Mouse (Mus musculus) thymus, postnatal 14 days (tissue): ENCODE measurements around the gene Emc10.

Experiments used
- DNase-seq: peaks from one replicate; pipeline ENCODE4 v3.0.0; 2021

Emc10 gene

DNA sequence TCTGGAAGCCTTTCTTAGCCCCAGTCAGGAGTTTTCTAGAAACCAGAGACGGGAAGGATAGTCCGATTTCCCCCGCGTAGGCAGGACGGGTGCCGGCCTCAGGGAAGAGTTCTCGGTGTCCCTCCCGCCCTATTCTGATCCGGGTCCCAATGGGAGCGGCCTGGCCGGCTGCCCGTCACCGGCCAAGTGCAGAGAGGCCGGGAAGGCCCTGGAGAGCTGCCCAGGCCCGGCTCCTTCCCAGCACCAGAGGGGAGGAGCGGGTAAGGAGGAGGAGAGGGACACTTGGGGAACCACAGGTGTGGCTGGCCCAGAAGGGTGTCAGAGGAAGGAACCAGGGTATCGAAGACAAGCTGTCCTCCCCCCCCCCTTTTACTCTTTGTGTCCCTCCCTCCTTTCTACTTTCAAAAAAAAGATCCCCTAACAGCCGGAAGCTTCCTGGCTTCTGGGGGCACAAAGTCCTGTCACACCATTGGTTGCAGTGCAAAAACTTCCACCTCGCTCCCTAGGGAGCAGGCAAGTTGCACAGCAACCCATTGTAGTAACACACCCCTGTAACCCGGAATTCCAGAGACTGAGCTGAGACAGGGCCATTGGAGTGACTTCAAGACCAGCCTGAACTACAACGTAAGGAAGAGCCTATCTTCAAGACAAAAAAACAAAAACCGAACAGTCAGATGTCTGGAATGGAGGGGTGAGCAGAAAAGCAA is 28.9 kb upstream of the Emc10 start:
- peak; percentile 23 for DNase-seq

DNA sequence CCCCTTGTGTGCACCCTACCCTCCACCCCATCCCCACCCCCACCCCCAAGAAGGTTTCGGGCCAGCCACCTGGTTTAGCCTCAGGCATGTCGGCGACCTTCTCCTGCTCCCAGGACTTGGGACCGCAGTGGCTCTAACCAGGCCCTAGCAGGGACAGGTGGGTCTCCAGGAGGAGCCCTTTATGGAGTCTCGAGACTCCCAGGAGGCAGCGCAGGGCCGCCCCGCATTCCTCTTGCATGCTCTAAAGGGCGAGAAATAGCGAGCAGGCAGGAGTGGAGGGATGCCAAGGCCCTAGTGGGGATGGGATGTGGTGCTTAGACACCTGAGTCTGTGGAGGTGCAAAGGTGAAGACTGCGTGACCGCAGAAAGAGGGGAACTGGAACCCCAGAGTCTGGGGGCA is 28.2 kb upstream of the Emc10 start, which contains the start of gene Mybpc2:
TSS of gene Mybpc2 (minus strand) at position 155 of the 400 bp plus-strand sequence.
- no peak for DNase-seq

DNA sequence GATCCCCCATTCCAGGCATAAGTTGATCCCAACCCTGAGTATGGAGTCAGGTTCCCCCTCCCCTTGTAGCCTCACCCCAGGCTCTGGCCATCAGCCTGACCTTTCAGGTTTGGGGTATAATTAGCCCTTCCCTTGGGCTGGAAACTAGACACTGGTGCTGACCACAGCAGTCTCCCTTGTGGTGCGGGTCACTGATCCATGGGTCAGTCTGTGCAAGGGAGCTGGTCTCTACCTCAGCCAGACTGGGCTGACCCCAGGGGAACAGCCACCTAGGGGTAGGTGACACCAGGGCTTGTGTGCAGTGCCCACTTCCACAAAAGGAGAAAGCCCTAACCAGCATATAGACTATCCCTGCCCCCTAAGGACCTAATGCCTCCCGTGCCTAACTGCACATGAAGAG is 26.7 kb upstream of the Emc10 start:
- no peak for DNase-seq

DNA sequence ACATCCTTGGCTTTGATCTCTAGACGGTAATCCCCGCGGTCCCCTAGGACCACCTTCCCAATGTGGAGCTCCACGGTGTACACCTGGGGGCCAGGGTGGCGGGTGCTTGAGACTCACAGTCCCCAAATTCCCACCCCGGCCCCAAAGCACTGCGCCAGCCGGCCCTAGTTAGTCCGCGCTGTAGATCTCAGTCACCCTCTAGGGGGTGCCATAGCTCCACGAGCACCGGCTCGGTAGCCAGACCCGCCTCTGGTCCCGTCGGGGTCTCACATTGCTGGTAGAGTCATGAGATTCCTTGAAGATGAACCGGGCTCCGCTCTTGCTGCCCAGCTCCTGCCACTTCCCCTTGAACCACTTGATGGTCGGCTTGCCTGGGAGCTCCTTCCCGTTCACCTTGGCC is 25.4 kb upstream of the Emc10 start:
- peak; percentile 88 for DNase-seq

DNA sequence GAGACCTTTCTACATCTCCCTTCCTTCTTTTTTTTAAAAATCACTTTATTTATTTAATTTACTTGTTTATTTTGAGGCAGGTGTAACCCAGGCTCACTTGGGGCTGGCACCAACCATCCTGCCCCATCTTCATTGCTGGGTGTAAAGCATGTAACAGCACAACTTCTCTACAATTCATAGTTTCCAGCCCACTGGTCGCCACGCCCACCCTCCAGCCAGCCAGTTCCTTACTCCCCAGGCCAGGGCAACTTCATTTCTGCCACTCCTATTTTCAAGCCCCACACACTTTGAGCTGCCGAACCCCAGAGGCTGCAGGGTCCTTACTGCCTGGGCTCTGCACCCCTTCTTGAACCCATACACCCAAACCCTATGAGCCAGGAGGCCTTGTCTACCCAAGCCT is 24.7 kb upstream of the Emc10 start:
- no peak for DNase-seq

DNA sequence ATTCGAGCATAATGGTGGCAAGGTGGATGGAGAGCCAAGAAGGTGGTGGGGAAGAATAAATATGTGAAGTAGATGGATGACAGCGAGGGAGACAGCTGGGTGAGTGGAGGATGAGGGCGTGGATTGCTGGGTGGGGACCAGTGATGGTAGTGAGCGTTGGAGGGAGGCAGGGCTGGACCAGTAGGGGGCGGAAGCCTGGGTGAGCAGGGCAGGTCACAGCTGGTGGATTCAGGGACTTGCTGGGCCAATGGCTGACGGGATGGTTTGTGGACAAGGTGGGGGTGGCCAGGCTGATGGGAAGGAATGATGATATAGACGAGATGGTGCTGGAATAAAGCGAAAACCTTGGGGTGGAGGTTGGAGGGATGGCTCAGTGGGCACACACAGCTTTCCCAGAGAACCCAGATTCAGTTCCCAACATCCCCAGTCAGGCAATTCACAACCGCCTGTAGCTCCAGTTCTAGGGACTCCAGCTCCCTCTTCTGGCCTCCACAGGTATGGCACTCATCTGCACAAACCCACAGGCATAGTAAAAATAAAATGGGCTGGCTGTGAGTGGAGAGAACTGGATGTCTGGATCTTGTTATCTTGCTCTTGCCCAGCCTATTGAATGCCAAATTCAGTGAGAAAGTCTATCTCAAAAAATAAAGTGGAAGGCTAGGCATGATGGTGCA is 23.0 kb upstream of the Emc10 start:
- DNase-seq, result no peak

DNA sequence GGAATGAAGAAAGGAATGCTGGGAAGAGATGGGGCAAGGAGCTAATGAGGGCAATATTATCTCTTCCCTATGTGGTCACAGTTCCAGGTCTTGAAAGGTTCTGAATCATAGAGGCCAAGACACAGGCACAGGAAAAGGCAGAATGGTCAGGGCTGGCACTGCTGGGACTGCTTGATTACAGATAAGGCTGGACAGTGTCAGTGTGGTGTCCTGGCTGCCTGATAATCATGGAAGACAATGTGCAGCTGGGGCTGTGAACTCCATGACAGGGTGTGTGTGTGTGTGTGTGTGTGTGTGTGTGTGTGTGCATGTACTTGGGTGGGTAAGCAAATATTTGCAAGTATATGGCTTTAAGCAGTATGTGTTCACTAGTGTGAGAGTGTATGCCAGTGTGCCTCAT is 11.2 kb upstream of the Emc10 start:
- no peak for DNase-seq

DNA sequence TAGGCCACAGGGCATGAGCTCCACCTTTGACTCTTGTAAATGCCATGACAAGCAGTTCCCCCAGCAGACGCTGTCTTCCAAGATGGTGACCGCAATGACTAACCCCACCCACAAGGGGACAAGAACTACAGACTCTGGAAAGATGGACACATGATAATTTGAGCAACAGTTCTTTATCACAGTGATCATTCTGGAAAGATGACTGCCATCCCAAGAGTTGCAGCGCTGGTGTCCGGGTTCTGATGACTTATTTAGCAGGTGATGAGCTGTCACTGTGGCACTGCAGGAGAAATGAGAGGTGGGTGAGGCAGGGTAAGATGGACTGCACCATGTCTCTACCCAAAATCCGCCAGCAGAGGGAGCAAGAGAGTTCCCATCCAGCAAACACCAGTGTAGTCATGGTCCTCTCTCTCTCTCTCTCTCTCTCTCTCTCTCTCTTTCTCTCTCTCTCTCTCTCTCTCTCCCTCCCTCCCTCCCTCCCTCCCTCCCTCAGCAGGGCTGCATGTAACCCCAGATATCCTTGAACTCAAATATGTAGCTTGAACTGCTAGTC is 5.3 kb upstream of the Emc10 start:
- peak; percentile 82 for DNase-seq

DNA sequence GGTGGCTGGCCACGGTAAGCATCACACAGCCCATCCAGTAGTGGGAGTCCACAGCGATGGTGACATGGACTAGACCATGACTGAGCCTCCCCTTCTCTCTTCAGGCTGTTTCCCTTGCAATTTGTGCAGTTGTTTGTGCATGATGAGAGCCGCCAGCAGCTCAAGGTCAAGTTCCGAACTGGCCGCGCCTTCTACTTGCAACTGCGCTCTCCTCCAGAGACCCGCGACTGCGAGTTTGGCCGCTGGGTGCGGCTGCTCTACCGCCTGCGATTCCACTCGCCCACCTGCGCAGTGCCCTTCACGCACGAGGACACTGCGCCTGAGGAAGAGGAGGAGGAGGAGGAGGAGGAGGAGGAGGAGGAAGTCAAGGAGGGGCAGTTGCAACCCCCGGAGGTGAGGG is 3.7 kb upstream of the Emc10 start:
- DNase-seq, result no peak

DNA sequence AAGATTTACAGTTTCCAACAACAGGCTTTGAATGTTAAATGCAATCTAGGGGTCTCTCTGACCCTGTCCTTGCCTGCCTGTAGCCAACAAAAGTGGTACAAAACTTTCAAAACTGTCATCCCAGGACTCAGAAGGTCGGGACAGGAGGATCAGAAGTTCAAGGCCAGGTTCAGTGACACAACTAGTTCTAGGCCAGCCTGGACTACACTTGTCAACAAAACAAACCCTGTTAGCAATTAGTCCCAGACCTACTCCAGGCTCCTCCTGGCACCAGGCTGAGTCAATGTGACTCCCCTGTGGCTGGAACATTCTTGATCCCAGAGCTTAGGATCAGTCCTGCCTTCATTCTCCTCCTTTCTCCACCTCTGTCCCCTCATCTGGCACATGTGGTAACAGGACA is 2.6 kb upstream of the Emc10 start:
- no peak for DNase-seq

DNA sequence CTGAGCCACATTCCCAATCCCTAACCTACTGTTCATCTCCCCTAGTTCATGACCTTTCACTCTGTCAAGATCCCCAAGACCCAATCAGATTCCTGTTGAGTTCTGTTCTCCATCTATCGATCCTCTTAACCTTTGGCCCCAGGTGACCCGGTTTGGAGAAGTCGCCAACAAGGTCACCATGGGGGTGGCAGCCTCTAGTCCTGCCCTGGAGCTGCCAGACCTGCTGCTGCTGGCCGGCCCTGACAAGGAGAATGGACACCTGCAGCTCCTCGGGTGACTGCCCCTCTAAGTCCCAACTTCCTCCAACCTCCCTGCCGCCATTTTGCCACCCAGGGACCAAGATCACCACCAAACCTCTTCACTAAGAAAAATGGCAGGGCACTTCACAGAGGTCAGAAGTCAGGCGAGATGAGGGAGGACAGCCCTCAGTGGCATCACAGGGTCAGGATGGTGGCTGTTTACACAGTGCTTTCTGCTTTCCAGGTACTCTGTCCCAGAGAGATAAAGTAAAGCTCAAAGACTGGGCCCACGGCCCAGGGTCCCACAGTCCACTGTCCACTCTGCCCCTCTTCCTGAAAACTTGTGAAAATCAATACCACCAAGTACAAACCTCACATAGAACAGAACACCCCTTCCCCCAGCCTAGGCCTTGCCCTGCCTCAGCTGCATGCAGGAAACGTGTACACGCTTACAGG is 1.2 kb upstream of the Emc10 start:
- no peak for DNase-seq

DNA sequence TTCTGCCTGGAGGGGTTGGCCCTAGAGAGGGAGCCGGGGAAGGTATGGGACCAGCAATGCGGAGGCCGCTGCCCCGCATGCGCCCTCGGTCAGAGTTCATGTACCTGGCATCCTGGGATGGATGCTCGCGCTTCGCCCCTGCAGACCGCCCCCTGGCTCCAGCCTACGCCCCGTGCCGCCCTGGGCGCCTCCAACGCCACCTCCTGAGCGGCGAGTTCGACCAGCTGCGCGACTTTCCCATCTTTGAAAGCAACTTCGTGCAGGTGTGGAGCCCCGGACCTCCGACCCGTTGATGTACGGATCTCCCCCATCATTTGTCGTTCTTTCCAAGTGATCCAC is 411 bp upstream of the Emc10 start:
- no peak for DNase-seq

DNA sequence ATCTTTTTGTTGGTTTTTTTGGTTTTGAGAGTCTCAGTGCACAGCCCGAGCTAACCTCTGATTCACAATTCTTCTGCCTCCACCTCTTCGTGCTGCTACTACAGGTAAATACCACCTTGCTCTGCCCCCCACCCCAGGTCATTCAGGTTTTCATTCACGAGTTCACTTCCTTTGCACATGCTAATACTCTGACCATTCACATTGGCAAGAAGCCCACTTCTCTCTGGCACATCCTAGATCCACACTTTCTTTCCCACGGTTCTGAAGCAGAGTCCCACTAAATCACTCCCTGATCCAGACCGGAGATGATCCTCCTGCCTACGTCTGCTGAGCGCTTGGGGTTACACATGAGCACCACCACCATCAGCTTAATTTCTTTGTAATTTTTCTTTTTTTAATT is 1.2 kb downstream of the Emc10 start:
- DNase-seq, result no peak

DNA sequence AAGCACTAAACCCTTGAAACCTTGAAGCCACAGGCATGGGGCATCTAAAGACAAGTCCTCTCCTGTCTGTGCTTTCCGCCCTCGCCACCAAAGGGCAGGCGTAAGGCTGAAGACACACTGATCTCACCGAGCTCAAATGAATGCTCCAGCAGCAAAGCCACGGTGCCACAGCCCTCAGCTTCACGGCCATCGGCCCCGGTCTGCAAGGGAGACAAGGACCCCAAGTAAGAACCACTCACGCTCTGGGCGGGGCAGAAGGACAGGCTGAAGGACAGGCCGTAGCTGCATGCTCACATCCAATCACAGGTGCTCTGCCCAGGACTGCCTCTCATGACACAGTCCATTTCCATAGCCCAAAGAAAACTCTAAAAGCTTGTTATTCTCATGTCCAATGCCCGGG is 1.6 kb downstream of the Emc10 start:
- DNase-seq, result no peak

DNA sequence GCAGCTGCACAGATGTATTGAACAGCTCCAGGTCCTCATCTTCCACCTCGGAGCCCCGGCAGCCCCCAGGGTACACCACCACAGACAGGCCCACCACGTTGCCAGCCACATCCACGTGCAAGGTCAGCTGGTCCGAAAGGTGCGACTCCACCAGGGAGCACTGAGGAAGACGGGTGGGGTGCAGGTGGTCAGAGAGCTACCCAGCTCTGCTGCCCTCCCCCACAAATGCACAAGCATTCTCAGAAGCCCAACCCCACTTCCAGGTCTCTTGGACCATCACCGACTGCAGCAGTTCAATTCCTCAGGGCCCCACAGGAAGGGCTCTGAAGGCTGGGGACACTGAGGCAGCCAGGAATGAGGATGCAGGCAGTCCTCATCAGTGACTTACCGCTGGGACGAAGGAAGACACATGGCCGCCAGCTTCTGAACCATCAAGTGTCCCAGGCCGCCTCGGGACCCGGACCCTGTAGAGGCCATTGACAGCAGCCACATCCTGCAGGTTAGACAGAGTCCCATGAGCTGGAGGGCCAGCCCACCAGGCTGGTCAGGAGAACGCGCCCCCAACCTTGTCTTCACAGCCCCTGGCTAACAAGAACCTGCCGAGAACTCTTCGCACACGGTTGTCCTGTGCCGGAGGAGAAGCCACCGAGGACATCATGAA is 4.0 kb downstream of the Emc10 start:
- DNase-seq, result no peak

DNA sequence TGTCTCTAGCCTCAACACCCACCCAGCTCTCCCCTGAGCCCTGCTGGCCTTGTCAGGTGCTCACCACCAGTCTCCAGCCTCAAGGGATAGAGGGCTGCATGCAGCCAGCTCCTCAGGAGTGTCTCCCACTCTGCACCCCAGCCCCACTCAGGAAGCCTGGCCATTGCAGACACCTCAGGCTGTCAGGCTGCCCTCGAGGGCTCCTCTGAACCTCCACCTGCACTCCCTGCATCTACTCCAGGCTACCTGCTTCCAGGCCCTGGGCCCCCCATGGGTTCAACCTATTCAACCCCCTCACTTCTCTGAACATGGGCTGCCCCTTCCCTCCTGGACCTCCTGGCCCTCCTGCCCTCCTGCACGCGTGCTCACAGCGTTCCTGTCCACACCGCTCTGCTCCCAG is 4.9 kb downstream of the Emc10 start:
- DNase-seq, result no peak

DNA sequence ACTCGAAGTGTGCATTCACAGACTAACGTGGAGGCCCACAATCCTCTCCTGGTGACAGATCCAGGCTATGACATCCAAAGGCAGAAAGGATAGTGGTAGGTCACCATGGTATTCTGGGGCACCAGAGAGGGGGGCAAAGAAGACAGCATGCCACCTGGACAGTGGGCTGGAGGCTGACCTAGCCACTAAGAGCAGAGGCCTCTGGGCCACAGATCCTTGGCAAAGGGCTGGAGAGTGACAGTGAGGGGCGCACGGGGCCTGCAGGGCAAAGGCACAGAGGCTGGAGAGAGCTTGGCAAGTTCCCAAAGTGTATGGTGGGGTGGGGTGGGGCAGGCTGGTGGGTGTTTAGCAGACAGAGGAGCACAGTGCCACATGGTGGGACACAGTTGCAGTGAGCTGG is 6.0 kb downstream of the Emc10 start:
- DNase-seq, result no peak

DNA sequence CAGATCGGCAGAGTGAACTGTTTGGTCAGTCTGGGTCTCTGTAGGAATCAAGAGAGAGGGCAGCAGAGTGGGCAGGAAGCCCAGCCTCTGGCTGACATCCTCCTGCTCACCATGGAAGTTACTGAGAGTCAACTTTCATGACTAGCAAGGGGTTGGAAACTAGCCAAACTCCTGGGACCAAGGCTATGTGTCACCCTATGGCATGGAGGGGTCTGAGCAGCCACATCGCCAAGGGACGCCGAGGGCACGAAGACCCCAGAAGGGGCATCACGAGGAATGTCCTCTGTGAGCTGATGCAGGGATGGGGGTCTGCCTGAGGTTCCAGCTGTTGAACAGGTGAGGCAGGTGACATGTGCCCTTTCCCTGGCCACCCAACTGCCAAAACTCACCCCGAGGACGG is 7.8 kb downstream of the Emc10 start:
- no peak for DNase-seq

DNA sequence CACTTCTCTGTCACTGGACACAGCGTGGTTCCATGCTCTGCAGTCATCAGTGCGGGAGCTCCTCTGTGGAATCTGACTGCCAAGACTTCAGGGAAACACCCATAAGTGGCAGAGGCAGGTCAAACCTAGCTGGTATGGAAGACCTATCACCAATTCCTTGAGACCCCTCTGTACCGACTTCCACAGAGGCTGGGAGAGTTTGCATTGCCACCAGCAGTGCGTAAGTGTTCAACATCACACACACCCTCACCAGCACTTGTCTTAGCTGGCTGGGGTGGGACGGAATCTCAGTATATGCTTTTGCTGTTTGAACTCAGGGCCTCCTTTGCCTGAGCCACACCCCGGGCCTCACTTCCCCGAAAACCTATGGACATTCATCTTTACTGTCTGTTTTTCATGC is 8.4 kb downstream of the Emc10 start:
- DNase-seq, result no peak

DNA sequence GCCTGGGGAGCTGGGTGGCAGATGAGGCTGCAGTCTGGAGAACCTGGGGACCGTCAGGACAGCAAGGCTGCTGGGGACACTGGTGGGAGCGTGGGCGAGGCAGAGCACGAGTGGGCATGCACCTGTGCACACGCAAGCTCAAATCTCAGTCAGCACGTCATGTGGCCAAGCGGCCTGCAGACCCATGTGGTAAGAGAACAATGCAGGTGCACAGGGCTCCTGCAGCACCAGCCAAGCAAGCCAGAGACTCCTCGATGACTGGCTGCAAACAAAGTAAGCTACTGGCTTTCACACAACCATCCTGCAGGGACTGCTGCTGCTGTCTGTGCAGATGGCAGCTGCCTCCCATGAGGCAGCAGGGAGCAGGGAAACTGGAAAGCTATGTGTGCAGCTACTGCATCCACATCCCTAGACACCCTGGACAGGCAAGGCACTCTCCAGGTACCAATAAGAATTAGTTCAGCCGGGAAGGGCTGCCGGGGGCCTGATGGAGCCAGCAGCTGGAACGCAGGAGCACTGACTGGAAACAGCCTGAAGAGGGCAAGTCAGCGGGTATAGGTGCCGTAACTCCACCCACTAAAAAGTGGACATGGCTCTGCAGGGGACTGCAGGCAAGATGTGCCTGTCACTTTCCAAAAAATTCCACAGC is 9.3 kb downstream of the Emc10 start:
- no peak for DNase-seq

DNA sequence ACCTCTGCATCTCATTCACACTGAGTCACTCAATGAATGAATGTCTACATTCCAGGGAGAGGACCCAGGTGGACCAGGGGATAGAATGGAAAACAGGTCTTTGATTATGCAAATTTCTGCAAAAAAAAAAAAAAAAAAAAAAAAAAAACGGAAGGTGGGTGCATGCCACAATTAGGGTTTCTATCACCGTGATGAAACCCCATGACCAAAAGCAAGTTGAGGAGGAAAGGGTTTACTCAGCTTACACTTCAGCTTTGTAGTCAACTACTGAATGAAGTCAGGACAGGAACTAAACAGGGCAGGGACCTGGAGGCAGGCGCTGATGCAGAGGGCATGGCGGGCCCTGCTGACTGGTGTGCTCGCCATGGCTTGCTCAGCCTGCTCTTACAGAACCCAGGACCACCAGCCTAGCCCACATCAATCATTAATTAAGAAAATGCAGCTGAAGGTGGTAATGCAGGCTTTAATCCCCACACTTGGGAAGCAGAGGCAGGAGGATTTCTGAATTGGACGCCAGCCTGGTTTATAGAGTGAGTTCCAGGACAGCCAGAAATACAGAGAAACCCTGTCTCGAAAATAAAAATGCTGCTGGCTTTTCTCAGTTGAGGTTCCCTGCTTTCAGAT is 10.6 kb downstream of the Emc10 start:
- DNase-seq, result no peak

DNA sequence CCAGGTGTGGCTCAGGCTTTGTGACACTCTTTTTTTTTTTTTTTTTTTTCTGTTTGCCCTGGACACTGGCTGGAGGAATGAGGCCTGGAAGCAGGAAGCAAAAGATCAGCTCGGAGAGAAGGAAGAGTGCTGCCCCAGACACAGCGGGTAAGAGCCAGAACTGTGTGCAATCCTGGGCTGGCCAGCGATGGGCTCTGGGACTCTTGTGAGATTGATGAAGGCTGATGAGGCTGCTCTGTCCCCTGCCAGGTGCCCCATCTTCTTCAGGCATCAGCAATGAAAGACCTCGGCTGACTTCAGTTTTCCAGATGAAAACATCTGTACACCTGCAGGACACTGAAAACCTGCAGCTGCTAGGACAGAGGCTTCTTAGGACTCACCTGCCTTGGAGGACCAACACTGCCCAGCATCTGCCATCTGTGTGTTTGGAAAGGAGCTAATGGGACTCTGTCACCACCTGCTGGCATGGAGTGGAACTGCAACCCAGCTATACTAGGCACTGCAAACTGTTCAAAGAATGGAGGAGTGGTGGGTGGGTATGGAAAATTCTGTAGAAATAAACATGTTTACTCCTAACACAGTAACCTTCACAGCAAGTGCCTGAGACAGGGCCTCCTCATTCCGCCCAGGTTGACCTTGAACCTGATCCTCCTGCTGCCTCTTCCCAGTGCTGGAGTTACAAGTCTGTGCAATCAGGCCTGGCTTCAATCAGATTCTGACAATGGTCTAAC is 11.3 kb downstream of the Emc10 start:
- DNase-seq, result peak; percentile 74
